Mouse (Mus musculus): ENCODE results near the gene Zbtb45. TPM values are rescaled to one million over a fixed set of nuclear protein-coding genes. Genes with fewer than 3 reads are reported as not detected.

Gene Zbtb45
- total RNA-seq, 2 experiments from 2014 or later = 34.0 to 35.8 TPM

DNA sequence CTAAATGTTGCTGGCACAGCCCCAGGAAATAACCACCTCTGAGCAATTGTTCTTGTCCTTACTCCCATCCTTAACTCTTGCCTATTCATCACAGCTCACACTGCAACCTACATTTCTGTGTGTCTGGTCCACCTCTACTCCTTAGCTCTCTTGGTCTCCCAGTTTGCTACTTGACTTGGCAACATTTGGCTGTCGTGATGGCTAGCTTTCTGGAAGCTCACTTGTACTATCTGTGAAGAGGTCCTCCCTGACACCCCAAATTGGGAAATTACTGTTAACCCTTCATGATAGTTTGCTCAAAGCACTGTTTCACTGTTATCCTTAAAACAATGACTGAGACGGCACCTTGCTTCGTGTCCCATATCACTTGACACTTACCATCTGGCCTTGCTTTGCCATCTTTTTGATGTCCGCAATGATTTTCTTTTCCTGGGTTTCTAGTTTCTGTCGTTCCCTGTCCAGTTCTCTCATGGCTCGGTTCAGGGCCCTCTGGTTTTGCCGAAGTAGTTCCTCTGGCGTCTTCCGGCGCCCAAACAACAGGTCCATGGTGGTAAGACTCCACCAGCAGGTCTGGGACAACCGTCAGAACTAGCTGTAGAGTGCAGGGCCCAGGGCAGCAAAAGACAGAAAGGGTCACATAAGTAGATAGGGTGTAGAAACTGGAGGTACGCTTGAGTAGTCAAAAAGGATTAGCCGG, 23.8 kb upstream of the Zbtb45 start:
- H3K27ac ChIP-seq = peak overlapping the region; percentile 83
- H3K4me3 ChIP-seq = peak overlapping the region; percentile 50
- TF ChIP-seq CTCF (IDR thresholded peaks at IDR 0.05) = no peak
- intact Hi-C loops (cut with DNase I) = loop anchor here (1.0 kb wide), 1 partner anchor 9 kb away; no protein-coding TSS in a partner anchor
- DNase-seq (ENCODE audit: extremely low spot score in 1 of 2, low spot score in 2 of 2) = no peak

DNA sequence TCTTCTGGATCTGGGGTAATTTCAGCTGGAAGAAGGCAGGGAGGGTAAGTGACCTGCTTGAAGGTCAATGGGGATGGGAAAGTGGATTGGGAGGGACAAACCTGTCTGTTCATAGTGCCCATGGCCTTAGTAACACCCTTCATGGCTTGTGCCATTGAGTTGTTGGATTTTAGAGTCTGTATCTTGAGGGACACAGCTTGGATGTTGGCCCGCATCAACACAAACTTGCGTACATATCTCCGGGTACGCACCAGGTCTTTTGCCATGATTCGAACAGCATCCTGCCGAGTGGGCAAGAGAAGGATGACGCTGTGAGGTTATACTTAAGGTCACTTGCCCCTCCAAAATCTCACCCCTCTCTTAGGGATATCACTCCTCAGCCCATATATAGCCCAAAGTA, 22.7 kb upstream of the Zbtb45 start:
- no peak overlapping the region for H3K27ac ChIP-seq
- no peak for DNase-seq (ENCODE audit: extremely low spot score in 1 of 2, low spot score in 2 of 2)
- H3K4me3 ChIP-seq = no peak overlapping the region
- intact Hi-C loops (cut with DNase I) = no loop called here
- no peak for TF ChIP-seq CTCF (IDR thresholded peaks at IDR 0.05)

DNA sequence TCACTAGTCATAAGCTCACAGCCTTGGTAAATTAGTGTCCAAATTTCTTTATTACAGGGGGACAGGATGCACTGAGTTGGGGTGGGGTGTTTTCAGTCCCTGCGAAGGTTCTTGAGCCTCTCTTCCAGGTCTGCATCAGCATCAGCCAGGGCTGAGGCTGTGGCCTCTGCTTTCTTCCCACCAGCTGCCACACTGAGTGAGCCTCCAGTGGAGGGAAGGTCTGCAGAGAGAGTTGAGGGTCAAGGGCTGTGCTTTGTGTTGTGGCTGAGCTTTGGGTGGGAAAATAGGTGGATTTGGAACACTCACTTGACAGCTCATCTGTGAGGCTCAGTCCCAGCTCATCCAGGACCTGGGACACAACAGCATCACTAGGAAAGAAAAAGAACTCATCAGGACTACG, 22.1 kb upstream of the Zbtb45 start:
- Histone ChIP-seq H3K4me3 (no peak overlapping the region), H3K27ac (no peak overlapping the region)
- DNase-seq (ENCODE audit: extremely low spot score in 1 of 2, low spot score in 2 of 2) = no peak
- TF ChIP-seq CTCF (IDR thresholded peaks at IDR 0.05) = no peak
- intact Hi-C loops (cut with DNase I) = no loop called here

- Histone ChIP-seq H3K4me3 (no peak overlapping the region), H3K27ac (no peak overlapping the region)
- intact Hi-C loops (cut with DNase I) = no loop called here
- peak; percentile 56 for TF ChIP-seq CTCF (IDR thresholded peaks at IDR 0.05)
- no peak for DNase-seq (ENCODE audit: extremely low spot score in 1 of 2, low spot score in 2 of 2)
Observed at GRCm38 (mm10) chr7:13031069-13031468, 21.2 kb upstream of the Zbtb45 start.

GRCm38 (mm10) chr7:13028986-13029385, 19.2 kb upstream of the Zbtb45 start:
- Histone ChIP-seq H3K4me3 (no peak overlapping the region), H3K27ac (no peak overlapping the region)
- no peak for DNase-seq (ENCODE audit: extremely low spot score in 1 of 2, low spot score in 2 of 2)
- TF ChIP-seq CTCF (IDR thresholded peaks at IDR 0.05) = no peak
- intact Hi-C loops (cut with DNase I) = no loop called here

DNA sequence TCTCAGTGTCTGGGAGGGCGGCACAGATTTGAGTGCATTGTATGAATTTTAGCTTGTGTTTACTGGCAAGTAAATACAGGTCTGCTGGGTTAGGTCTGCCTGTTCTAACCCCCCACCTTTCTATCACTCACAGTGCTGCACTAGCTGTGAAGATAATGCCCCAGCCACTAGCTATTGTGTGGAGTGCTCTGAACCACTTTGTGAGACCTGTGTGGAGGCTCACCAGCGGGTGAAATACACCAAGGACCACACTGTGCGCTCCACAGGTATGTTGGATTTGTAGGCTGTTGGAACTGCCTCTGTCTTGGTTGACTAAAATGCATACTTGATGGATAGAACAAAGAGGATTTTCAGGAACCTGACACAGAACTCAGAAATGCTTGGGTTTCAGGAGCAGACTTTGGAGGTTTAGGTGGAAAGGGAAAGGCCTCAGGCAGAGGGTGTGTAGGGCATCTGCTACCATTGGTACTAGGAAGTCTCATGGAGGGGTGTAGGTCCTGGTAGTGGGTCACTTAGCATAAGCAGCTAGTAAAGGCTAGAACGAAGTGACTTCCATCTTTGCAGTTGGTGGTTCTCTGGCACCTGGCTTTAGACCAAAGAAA, 15.8 kb upstream of the Zbtb45 start:
- DNase-seq (ENCODE audit: extremely low spot score in 1 of 2, low spot score in 2 of 2) = no peak
- TF ChIP-seq CTCF (IDR thresholded peaks at IDR 0.05) = no peak
- peak overlapping the region; percentile 77 for H3K4me3 ChIP-seq
- intact Hi-C loops (cut with DNase I) = loop anchor here (2.0 kb wide), 1 partner anchor 17 kb away; no protein-coding TSS in a partner anchor
- H3K27ac ChIP-seq = no peak overlapping the region; the same call in 1 of the 2 replicates

DNA sequence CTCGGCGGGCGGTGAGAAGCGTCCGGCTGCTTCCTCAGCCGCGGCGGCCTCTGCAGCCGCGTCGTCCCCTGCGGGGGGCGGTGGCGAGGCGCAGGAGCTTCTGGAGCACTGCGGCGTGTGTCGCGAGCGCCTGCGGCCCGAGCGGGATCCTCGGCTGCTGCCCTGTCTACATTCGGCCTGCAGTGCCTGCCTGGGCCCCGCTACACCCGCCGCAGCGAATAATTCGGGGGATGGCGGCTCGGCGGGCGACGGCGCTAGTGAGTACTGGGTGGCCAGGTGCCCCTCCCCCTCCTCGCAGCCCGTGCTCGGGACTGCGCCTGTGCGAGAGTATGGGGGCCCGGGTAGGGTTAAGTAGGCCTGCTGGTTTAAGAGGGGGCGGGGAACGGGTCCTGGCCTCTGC, 15.0 kb upstream of the Zbtb45 start:
- Histone ChIP-seq H3K27ac (peak overlapping the region; percentile 99), H3K4me3 (peak overlapping the region; percentile 77)
- intact Hi-C loops (cut with DNase I) = loop anchor here (1.0 to 5.0 kb wide), 4 partner anchors 9 to 48 kb away; partner anchors contain the start of genes Chmp2a, Ube2m and Zfp446
- DNase-seq (ENCODE audit: extremely low spot score in 1 of 2, low spot score in 2 of 2) = peak; percentile 85 to 86
- TF ChIP-seq CTCF (IDR thresholded peaks at IDR 0.05) = no peak; the same call in 1 of the 2 replicates

- intact Hi-C loops (cut with DNase I) = loop anchor here (1.0 to 5.0 kb wide), 4 partner anchors 10 to 47 kb away; partner anchors contain the start of genes Chmp2a, Ube2m and Zfp446
- no peak; the same call in 1 of the 2 replicates for TF ChIP-seq CTCF (IDR thresholded peaks at IDR 0.05)
- H3K4me3 ChIP-seq = peak overlapping the region; percentile 77
- DNase-seq (ENCODE audit: extremely low spot score in 1 of 2, low spot score in 2 of 2) = peak; percentile 94 to 96
- H3K27ac ChIP-seq = peak overlapping the region; percentile 99
Observed at GRCm38 (mm10) chr7:13023928-13024731, 14.3 kb upstream of the Zbtb45 start.

- peak in 1 of 2 experiments; percentile 32 for DNase-seq (ENCODE audit: extremely low spot score in 1 of 2, low spot score in 2 of 2)
- intact Hi-C loops (cut with DNase I) = loop anchor here (5.0 kb wide), 1 partner anchor 46 kb away; the partner anchor contains the start of gene Zfp446
- TF ChIP-seq CTCF (IDR thresholded peaks at IDR 0.05) = no peak
Observed at GRCm38 (mm10) chr7:13022773-13023535, 13.1 kb upstream of the Zbtb45 start.

DNA sequence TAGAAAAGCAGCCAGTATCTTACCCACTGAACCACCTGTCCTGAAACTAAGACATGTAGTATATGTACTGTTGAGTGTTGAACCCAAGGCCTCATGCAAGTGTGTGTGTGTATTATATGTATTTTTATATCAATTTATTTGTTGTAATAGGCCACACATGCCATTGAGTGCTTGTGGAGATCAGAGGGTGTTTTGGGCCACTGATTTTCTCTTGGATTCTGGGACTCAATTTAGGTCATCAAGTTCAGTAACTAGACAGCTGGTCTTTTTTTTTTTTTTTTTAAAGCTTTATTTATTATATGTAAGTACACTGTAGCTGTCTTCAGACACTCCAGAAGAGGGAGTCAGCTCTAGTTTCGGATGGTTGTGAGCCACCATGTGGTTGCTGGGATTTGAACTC, 5.4 kb upstream of the Zbtb45 start:
- DNase-seq (ENCODE audit: extremely low spot score in 1 of 2, low spot score in 2 of 2) = no peak
- intact Hi-C loops (cut with DNase I) = no loop called here
- Histone ChIP-seq H3K4me3 (no peak overlapping the region), H3K27ac (no peak overlapping the region)
- TF ChIP-seq CTCF (IDR thresholded peaks at IDR 0.05) = no peak

More at GRCm38 (mm10) chr7:13022773-13023535, 13.1 kb upstream of the Zbtb45 start:
- H3K4me3 ChIP-seq = peak overlapping the region; percentile 77
- no peak overlapping the region for H3K27ac ChIP-seq

DNA sequence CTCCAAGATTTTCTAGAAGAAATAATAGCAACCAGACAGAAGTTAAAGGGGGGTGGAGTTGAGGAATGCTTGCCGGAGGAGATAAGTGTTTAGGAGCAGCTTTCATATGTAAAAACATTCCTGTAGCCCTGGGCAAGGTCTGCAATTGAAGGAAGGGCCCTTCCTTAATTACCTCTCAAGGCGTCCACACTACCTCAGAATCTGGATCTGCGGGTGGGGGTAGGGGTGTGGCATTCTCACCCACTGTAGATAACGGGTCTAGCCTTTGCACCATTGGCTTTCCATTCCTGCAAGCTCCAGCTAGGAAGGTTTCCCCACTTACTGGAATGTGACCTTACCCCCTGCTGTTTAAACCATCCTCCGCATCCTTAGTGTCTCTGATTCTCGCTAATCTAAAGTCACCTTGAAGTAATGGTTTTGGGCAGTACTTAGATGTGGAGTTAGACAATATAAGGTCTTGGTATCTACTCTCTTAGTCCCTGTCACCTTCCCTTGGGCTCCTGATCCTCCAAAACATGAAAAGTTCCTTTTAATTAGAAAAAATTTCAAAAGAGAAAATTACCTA, 4.5 kb upstream of the Zbtb45 start:
- DNase-seq (ENCODE audit: extremely low spot score in 1 of 2, low spot score in 2 of 2) = no peak
- intact Hi-C loops (cut with DNase I) = no loop called here
- Histone ChIP-seq H3K4me3 (no peak overlapping the region), H3K27ac (no peak overlapping the region)
- TF ChIP-seq CTCF (IDR thresholded peaks at IDR 0.05) = no peak
